Mouse (Mus musculus): ENCODE measurements around the gene Lrrc3b. TPM values are rescaled to one million over a fixed set of nuclear protein-coding genes. Genes with fewer than 3 reads are reported as not detected.

Gene Lrrc3b
- polyA plus RNA-seq, 1 experiment = 0.63 TPM

DNA sequence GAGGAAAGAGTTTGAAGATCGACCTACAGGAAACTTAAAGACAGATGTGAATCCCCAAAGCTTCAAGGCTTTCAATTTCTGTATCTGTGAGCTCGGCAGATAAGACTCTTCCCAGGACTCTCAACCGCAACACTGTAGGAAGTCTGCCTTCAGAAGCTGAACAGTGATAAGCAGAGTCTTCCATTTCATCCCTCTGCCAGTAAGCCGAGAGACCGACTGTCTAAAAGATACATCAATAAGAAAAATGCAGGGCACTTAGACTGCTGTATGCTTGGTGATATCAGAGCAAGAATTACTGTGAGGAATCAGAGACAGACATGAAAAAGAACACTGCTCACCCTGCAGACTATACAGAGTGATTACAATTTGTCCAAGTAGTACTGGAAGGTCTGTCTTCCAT, 84.5 kb downstream of the Lrrc3b start:
- WGBS = 62% methylated on average over 5 of the region's 5 CpGs
- DNase-seq (ENCODE audit: low read depth, low spot score) = no peak

- WGBS = 62% methylated on average over 2 of the region's 2 CpGs
- no peak for DNase-seq (ENCODE audit: low read depth, low spot score)
Measured at GRCm38 (mm10) chr14:15333130-15333529, 105.7 kb downstream of the Lrrc3b start.

DNA sequence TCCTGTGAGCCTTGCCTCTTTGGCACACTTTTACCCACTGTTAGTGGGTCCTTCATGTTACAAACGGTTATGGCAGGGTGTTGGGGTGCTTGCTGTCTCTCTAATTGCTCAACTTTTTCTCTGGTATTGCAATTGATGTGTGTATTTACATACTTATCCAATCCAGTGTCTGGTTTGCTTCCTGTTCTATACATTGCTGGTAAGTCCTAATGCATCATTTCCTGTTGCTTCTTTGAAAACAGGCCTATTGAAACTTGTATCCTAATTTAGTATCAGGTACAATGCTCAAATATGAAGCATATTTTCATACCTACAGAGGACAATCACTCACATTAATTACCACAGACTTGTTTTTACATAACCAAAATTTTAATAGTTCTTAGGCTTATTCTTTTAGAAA, 107.4 kb downstream of the Lrrc3b start:
- 45% methylated on average over 1 of the region's 1 CpGs for WGBS
- DNase-seq (ENCODE audit: low read depth, low spot score) = no peak

- WGBS = 84% methylated on average over 1 of the region's 1 CpGs
- no peak for DNase-seq (ENCODE audit: low read depth, low spot score)
Measured at GRCm38 (mm10) chr14:15330155-15330554, 108.6 kb downstream of the Lrrc3b start.

DNA sequence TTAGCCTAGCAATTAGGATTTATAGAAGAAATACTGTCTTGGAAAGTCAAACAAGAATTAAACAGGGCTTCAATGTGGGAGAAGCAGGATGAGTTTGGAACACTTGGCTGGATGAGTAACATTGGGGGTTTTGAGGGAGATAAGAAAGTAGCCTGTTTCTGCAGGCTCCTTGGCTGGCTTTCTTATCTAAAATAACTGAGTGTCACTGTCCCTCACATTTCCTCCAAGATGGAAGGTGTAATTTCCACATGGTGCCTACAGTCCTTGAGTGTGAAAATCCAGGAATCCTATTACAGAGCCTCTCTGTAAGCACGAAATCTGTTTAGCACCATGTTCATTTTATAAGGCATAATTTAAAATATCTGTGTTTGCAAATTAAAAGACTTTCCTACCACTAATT, 112.9 kb downstream of the Lrrc3b start:
- no peak for DNase-seq (ENCODE audit: low read depth, low spot score)
- WGBS = 75% methylated on average over 1 of the region's 1 CpGs

DNA sequence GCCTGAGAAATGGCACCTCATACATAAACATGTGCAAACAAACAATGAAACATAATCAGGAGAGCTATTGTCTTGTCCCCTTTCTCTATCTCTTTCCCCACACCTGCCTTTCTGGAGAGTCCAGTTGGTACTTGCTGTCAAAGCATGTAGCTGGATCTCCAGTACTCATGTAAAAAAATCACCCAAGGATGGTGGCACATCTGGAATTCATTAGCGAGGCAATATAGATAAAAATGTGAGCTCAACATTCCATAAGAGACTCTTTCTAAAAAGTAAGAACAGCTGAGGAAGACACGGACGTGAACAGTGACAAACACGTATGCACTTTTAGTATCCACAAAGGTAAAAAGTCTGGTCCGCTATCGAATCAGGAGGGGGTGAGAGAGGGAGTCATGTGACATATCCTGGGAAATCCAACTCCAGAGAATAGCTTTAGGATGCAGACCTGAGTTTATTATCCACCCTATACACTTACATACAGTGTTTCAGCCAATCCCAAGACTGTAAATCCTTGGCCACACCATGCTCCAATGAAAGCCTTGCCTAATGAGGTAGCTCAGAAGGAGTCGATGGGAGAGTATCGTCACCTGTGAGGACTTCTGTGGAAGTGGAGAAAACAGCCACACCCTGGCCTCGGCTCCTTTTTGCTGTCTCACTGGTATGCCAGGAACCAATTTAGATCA, 116.2 kb downstream of the Lrrc3b start:
- DNase-seq (ENCODE audit: low read depth, low spot score) = no peak
- 86% methylated on average over 9 of the region's 9 CpGs for WGBS

DNA sequence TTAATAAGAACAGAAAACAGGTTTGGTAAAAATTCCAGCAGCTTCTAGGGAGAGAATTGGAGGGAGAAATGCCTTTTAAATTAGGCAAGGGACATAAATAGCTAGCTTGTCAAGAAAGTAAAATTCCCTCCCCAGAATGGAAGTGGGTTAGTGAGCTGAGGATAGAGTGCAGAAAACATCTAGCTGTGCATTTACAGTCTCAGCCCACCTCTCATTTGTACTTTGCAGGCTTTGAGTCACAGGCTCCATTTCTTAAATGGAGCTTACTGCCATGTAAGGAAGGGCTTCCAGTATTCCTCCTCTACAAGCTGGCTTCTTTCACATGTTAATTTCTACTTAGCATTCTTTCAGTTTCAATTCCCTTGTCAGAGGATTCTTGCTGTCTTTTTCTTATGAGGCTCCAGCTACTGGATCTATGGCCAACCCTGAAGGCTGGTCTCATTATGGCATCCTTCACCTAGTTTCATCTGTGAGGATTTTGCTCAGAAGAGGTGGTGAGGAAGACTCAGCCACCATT, 119.3 kb downstream of the Lrrc3b start:
- DNase-seq (ENCODE audit: low read depth, low spot score) = no peak

- 81% methylated on average over 2 of the region's 2 CpGs for WGBS
- no peak for DNase-seq (ENCODE audit: low read depth, low spot score)
Measured at GRCm38 (mm10) chr14:15308576-15308975, 130.2 kb downstream of the Lrrc3b start.
